ENCODE assay signal across 8 mouse cellular contexts in genomic region chr16:44484079-44484478, GRCm38 (mm10).
DNase-seq lines count a peak whose midpoint lies in the region; ATAC-seq and TF ChIP-seq lines count a peak whose summit lies in the region.

No protein-coding gene starts in this region.

- no peak for TF ChIP-seq EP300 in liver, postnatal 0 days (IDR thresholded peaks at IDR 0.05; ENCODE audit: low read depth)

- 5% methylated on average over 7 of the region's 7 CpGs for WGBS in liver, postnatal 0 days (ENCODE audit: insufficient replicate concordance)

- H3K4me2 ChIP-seq in liver, postnatal 0 days (ENCODE audit: low read depth, low read length) = no peak overlapping the region

- H3K36me3 ChIP-seq in liver, postnatal 0 days (replicated peaks; ENCODE audit: insufficient read depth, low read length) = no peaks in the 10 kb centered on the region

- H3K9me3 ChIP-seq in liver, postnatal 0 days (ENCODE audit: low read length) = no peaks in the 10 kb centered on the region

- no peak overlapping the region for H3K9ac ChIP-seq in liver, postnatal 0 days (replicated peaks)

- H3K27me3 ChIP-seq in liver, postnatal 0 days (ENCODE audit: insufficient read depth, low read length) = no peaks in the 10 kb centered on the region

- H3K4me3 ChIP-seq in liver, postnatal 0 days (ENCODE audit: low read depth, low read length) = no peak overlapping the region

- ATAC-seq in liver, postnatal 0 days = no peak

- DNase-seq in 3T3-L1 (ENCODE audit: low read depth, low spot score) (peak; percentile 94), MN1 (ENCODE audit: low spot score) (peak; percentile 52)
- peak; percentile 77 for DNase-seq in cerebellum, adult 9-11 months
- peak; percentile 86 to 95 for DNase-seq in frontal cortex, postnatal 25 days (ENCODE audit: low spot score in 2 of 2)
- DNase-seq in kidney, postnatal 25 days = peak; percentile 74 to 92
- peak; percentile 75 for DNase-seq in liver, postnatal 0 days
- peak; percentile 82 for DNase-seq in ovary, postnatal 36 days (ENCODE audit: low spot score)
- DNase-seq in urinary bladder, adult 2 months (ENCODE audit: low spot score) = peak; percentile 69

- no peaks in the 10 kb centered on the region for H3K4me1 ChIP-seq in liver, postnatal 0 days (ENCODE audit: insufficient read depth)

- no peak overlapping the region for H3K27ac ChIP-seq in liver, postnatal 0 days (ENCODE audit: low read depth)

- TF ChIP-seq CTCF in liver, postnatal 0 days (IDR thresholded peaks at IDR 0.05; ENCODE audit: low read depth) = peak; percentile 97
